Mouse (Mus musculus): Measurements from ENCODE around the gene Fahd2a.

Fahd2a gene

GRCm38 (mm10) chr2:127444055-127444789 is at the start of gene Fahd2a:
TSS of gene Fahd2a (minus strand) at chr2:127444565.
- in situ Hi-C loops (cut with MboI): no loop called here

GRCm38 (mm10) chr2:127484476-127485170 is 40.3 kb upstream of the Fahd2a start:
- in situ Hi-C loops (cut with MboI): no loop called here

- in situ Hi-C loops (cut with MboI): no loop called here
Measured at GRCm38 (mm10) chr2:127483001-127483400, 38.6 kb upstream of the Fahd2a start.

GRCm38 (mm10) chr2:127482533-127482911 is 38.2 kb upstream of the Fahd2a start:
- in situ Hi-C loops (cut with MboI): no loop called here

- in situ Hi-C loops (cut with MboI): no loop called here
Measured at GRCm38 (mm10) chr2:127481841-127482532, 37.6 kb upstream of the Fahd2a start.

- in situ Hi-C loops (cut with MboI): no loop called here
Measured at GRCm38 (mm10) chr2:127479763-127480162, 35.4 kb upstream of the Fahd2a start.

GRCm38 (mm10) chr2:127479210-127479609 is 34.8 kb upstream of the Fahd2a start:
- in situ Hi-C loops (cut with MboI): no loop called here

GRCm38 (mm10) chr2:127472279-127472678 is 27.9 kb upstream of the Fahd2a start:
- in situ Hi-C loops (cut with MboI): no loop called here

GRCm38 (mm10) chr2:127471281-127471680 is 26.9 kb upstream of the Fahd2a start:
- in situ Hi-C loops (cut with MboI): no loop called here

GRCm38 (mm10) chr2:127470661-127471060 is 26.3 kb upstream of the Fahd2a start:
- in situ Hi-C loops (cut with MboI): no loop called here

GRCm38 (mm10) chr2:127470183-127470582 is 25.8 kb upstream of the Fahd2a start:
- in situ Hi-C loops (cut with MboI): no loop called here

- in situ Hi-C loops (cut with MboI): no loop called here
Measured at GRCm38 (mm10) chr2:127462314-127462713, 17.9 kb upstream of the Fahd2a start.

GRCm38 (mm10) chr2:127461351-127461750 is 17.0 kb upstream of the Fahd2a start:
- in situ Hi-C loops (cut with MboI): no loop called here

- in situ Hi-C loops (cut with MboI): no loop called here
Measured at GRCm38 (mm10) chr2:127459341-127459740, 15.0 kb upstream of the Fahd2a start.

- in situ Hi-C loops (cut with MboI): no loop called here
Measured at GRCm38 (mm10) chr2:127453764-127454163, 9.4 kb upstream of the Fahd2a start.

GRCm38 (mm10) chr2:127453141-127453540 is 8.8 kb upstream of the Fahd2a start:
- in situ Hi-C loops (cut with MboI): no loop called here

GRCm38 (mm10) chr2:127451748-127452147 is 7.4 kb upstream of the Fahd2a start:
- in situ Hi-C loops (cut with MboI): no loop called here

GRCm38 (mm10) chr2:127449691-127450090 is 5.3 kb upstream of the Fahd2a start:
- in situ Hi-C loops (cut with MboI): no loop called here

GRCm38 (mm10) chr2:127446847-127447246 is 2.5 kb upstream of the Fahd2a start:
- in situ Hi-C loops (cut with MboI): no loop called here

- in situ Hi-C loops (cut with MboI): no loop called here
Measured at GRCm38 (mm10) chr2:127437697-127438096, 6.7 kb downstream of the Fahd2a start.

- in situ Hi-C loops (cut with MboI): no loop called here
Measured at GRCm38 (mm10) chr2:127435554-127435953, 8.8 kb downstream of the Fahd2a start.

GRCm38 (mm10) chr2:127435135-127435534 is 9.2 kb downstream of the Fahd2a start:
- in situ Hi-C loops (cut with MboI): no loop called here
